Mouse (Mus musculus) cortical plate, adult 2 months (tissue): ENCODE results near the gene Abhd6. TPM values are rescaled to one million over a fixed set of nuclear protein-coding genes. Genes with fewer than 3 reads are reported as not detected.
"Not testable (repeated sequence)": the region's sequence is repeated elsewhere in the genome, so short reads cannot be mapped to it uniquely, and the experiment has no call there.

Experiments used
- H3K27ac ChIP-seq: fragments of 200-500 bp; 2 replicates; pipeline ENCODE4 v1.5.1; 2012; ENCODE audit warnings: low read length, control low read depth, inconsistent platforms; ENCODE audit not compliant: insufficient read depth
- H3K4me1 ChIP-seq: fragments of 200-500 bp; 2 replicates; pipeline ENCODE4 v1.6.1; 2011; ENCODE audit warnings: low read length; ENCODE audit not compliant: control insufficient read depth, insufficient read depth
- H3K4me3 ChIP-seq: fragments of 200-500 bp; 2 replicates; pipeline ENCODE4 v1.5.1; 2011; ENCODE audit warnings: mild to moderate bottlenecking, low read length, control low read depth; ENCODE audit not compliant: insufficient read depth
- CTCF ChIP-seq: fragments of 200-500 bp; IDR thresholded peaks from 2 replicates; pipeline ENCODE4 v1.5.1; 2011; ENCODE audit warnings: mild to moderate bottlenecking, control low read depth, low read length; ENCODE audit not compliant: insufficient read depth; ENCODE audit errors: extremely low read depth
- POLR2A ChIP-seq: fragments of 200-500 bp; IDR thresholded peaks from 2 replicates; pipeline ENCODE4 v1.6.1; 2011; ENCODE audit warnings: mild to moderate bottlenecking, low read length, control low read depth; ENCODE audit not compliant: insufficient read depth; ENCODE audit errors: extremely low read depth
- polyA plus RNA-seq: library from polyadenylated mRNA; depleted of rRNA; stranded (reverse); fragments of >200 nt; gene quantifications from 2 replicates; pipeline ENCODE4 v1.2.3, GENCODE M21; 2012

The Abhd6 gene
- polyA plus RNA-seq, 1 experiment: 53.3 TPM

DNA sequence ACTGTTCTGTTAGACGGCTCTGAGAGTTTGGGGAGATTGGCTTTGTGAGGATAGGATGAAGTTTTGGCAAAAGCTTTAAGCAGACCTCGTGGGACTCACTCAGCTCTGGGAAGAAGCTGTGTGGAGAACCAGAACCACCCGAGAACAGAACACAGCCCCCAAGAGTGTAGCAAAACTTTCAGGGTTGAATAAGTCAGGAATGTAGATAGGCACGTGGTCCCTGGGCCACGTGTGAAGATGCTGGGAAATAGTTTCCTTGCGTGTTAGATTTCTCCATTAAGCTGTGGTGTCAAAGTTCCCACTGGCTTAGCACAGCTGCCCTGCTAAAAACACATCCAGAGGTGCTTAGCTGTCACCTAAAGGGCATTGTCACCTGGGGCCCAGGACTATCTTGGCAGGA is 10.5 kb upstream of the Abhd6 start:
- H3K4me1 ChIP-seq: no peaks in the 10 kb centered on the region
- no peak for TF ChIP-seq CTCF
- TF ChIP-seq POLR2A: no peak
- no peak overlapping the region for H3K27ac ChIP-seq
- no peak overlapping the region for H3K4me3 ChIP-seq

DNA sequence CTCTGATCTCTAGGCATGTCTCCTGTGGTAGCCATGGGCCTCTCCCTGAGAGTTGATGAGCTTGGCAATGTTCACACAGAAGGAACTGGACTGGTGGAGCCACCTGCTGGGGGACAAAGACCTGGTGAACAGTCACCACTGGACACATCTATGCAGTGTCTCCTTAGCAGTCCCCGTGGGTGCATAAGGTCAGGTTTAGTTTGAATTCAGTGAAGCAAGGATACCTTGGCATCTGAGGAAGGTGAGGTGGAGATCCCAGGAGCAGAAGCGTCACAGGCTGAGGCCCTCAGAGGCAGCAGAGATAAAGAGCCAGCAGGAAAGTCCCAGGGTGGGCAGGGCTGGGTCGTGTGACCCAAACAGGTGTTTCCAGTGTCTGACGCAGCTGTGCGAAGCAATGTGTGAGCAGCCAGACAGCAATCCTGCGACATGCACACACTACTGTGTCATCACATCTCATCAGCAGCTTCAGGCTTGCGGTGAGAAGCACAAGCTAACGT is 8.4 kb upstream of the Abhd6 start, which contains the start of gene Dnase1l3:
Dnase1l3 (minus strand) TSS at position 303 of the 497 bp plus-strand sequence.
- no peak within 1 kb of the TSS for H3K4me3 ChIP-seq
- H3K4me1 ChIP-seq: no peaks in the 10 kb centered on the region
- TF ChIP-seq POLR2A: no peak
- peak; percentile 51 for TF ChIP-seq CTCF
- no peak within 1 kb of the TSS for H3K27ac ChIP-seq

DNA sequence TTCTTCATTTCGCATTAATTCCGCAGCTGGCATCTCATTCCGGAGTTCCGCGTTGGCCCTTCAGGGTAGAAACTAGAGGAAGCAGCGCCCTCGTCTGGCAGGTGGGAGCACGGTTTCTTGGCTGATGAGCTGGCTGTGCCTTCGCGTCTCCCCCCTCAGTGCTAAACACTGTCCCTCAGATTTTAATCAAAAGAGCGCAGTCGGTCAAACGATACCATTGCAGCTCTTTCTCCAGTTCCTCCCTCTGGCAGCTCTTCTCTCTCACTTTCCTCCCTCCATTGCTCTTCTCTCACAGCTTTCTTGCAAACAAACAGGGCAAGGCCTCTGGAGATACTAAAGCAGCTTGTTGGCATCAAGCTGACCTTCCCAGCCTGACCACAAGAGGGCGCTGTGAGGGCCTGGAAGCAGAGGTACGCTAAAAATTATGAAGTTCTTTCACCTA is 5.4 kb upstream of the Abhd6 start:
- H3K4me3 ChIP-seq: no peak overlapping the region
- peaks cover 5% of the 10 kb centered on the region for H3K4me1 ChIP-seq
- TF ChIP-seq CTCF (peak; percentile 79), POLR2A (no peak)
- no peak overlapping the region for H3K27ac ChIP-seq

GRCm38 (mm10) chr14:7999030-7999429 is 3.7 kb upstream of the Abhd6 start:
- H3K27ac ChIP-seq: no peak overlapping the region
- H3K4me3 ChIP-seq: no peak overlapping the region
- peaks cover 6% of the 10 kb centered on the region for H3K4me1 ChIP-seq
- TF ChIP-seq CTCF (no peak), POLR2A (no peak)

- no peak overlapping the region for H3K4me3 ChIP-seq
- no peak overlapping the region for H3K27ac ChIP-seq
- peaks cover 10% of the 10 kb centered on the region for H3K4me1 ChIP-seq
- TF ChIP-seq POLR2A (no peak), CTCF (no peak)
These were observed 3.3 kb upstream of the Abhd6 start for GRCm38 (mm10) chr14:7999435-7999834.

- Histone ChIP-seq H3K4me1 (peaks cover 10% of the 10 kb centered on the region), H3K4me3 (no peak overlapping the region), H3K27ac (no peak overlapping the region)
- TF ChIP-seq POLR2A: no peak
- no peak for TF ChIP-seq CTCF
These were observed 2.5 kb upstream of the Abhd6 start for GRCm38 (mm10) chr14:8000247-8000646.

- Histone ChIP-seq H3K4me1 (peaks cover 10% of the 10 kb centered on the region), H3K4me3 (0 out of 2 replicates have a peak overlapping the region, but pooled peaks have one; percentile 2), H3K27ac (peak overlapping the region; percentile 48)
- TF ChIP-seq CTCF: no peak
- 0 out of 2 replicates have a peak, but pooled peaks have one; percentile 22 for TF ChIP-seq POLR2A
These were observed 1.6 kb upstream of the Abhd6 start for GRCm38 (mm10) chr14:8000831-8001685.

GRCm38 (mm10) chr14:8003093-8003670 is 480 bp downstream of the Abhd6 start:
- Histone ChIP-seq H3K4me1 (peaks cover 16% of the 10 kb centered on the region), H3K4me3 (peak overlapping the region; percentile 84), H3K27ac (peak overlapping the region; percentile 49)
- TF ChIP-seq CTCF: no peak
- TF ChIP-seq POLR2A: no peak

DNA sequence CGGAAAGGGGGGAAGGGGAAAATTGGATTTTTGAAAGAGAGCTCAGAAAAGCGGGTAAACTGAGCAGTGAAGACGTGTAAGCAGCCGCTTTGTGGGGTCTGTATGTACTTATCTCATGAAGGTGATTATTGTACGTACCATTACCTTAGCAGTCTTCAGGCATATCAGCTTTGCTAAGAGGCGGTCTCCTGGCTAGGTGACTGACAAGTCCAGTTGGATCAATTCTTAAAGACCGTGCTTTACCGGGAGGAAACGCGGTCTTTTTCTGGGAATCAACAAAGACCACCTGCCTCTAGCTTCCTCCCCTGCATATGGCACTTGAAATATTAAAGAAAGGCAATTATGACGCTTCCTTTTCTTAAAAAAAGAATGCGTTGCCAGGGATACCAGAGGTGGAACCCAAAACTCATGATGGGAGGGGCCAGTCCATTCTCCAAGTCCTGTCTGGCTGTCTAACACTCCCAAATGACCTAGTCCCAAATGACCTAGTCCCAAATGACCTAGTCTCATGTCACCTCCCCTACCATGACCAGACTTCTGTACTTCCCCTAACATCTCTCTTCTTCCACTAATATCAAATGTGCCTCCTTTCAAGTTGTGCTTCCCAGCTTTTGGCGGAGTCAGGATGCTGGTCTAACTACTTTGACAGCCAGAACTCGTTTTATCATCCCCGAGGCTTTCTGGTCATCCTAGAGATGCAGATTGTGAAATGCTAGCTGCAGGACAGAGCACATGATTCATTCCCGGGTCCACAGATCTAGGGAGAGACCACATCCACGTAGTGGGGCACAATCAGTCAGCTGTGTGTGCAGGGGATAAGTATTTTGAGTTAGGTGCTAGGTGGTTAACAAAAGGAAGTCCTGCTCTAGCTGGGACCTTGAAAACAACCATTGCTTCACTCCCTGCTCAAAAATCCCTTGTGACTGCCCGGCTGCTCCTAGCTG is 1.3 kb downstream of the Abhd6 start:
- Histone ChIP-seq H3K27ac (no peak overlapping the region), H3K4me3 (peak overlapping the region; percentile 84), H3K4me1 (peaks cover 19% of the 10 kb centered on the region)
- no peak for TF ChIP-seq CTCF
- TF ChIP-seq POLR2A: no peak

- H3K27ac ChIP-seq, H3K4me3 ChIP-seq: not testable (repeated sequence)
- peaks cover 17% of the 10 kb centered on the region for H3K4me1 ChIP-seq
These were observed 3.4 kb downstream of the Abhd6 start for GRCm38 (mm10) chr14:8006061-8006460.
